Mouse (Mus musculus) spleen, adult 2 months (tissue): ENCODE measurements around the gene Hmgcr.

ENCODE experiments used
- CTCF ChIP-seq: fragments of 200-500 bp; IDR thresholded peaks from 2 replicates; pipeline ENCODE4 v1.5.1; 2011; ENCODE audit warnings: mild to moderate bottlenecking, inconsistent platforms; ENCODE audit not compliant: insufficient read depth, insufficient read length, insufficient replicate concordance; ENCODE audit errors: extremely low read depth
- POLR2A ChIP-seq: fragments of 200-500 bp; IDR thresholded peaks from 2 replicates; pipeline ENCODE4 v1.6.1; 2011; ENCODE audit warnings: low read depth, low read length, inconsistent platforms

- TF ChIP-seq CTCF (no peak), POLR2A (no peak)
These were observed 40.3 kb downstream of the Hmgcr start for GRCm38 (mm10) chr13:96630396-96630795.
